Mouse (Mus musculus) liver, embryonic 14.5 days (tissue): ENCODE measurements around the gene Gzf1.

Experiments used
- CTCF ChIP-seq: IDR thresholded peaks from 2 replicates; pipeline ENCODE4 v1.5.1; 2016; ENCODE audit warnings: antibody characterized with exemption, low read depth, control low read depth
- EP300 ChIP-seq: IDR thresholded peaks from 2 replicates; pipeline ENCODE4 v1.6.1; 2016; ENCODE audit warnings: antibody characterized with exemption, low read depth

DNA sequence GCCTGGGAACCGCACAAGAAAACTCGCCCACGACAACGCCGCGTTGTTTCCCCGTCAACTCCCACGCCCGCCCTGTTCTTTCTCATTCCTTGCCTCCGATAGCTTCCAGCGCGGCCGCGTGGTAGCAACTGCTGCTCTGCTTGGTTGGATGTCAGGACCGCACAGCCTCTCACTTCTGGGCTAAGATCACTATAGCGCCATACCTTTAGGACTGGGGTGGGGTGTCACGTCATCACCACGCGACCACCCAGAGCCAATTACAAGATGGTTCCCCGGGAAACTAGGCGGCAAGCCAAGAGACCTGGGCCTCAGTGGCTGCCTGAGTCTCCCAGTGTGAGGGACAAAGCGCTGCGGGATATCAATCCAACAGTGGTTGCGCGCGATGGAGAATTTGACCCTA lies 3.0 kb upstream of the Gzf1 start:
- TF ChIP-seq CTCF (no peak), EP300 (no peak)
